Mouse (Mus musculus): ENCODE data around the gene Nfam1. TPM values are rescaled to one million over a fixed set of nuclear protein-coding genes. Genes with fewer than 3 reads are reported as not detected.

The Nfam1 gene
- total and polyA plus RNA-seq, 3 experiments: 0.04 to 0.81 (median 0.20) TPM

GRCm38 (mm10) chr15:82959151-82959550 is 74.0 kb downstream of the Nfam1 start:
- Histone ChIP-seq H3K4me1 (ENCODE audit: control insufficient read depth in 1 of 2, insufficient read depth in 2 of 2) (peaks cover 6 to 60% of the 10 kb centered on the region in 2 experiments), H3K36me3 (replicated peaks in 1 of 2; ENCODE audit: control insufficient read depth in 1 of 2, insufficient read depth in 1 of 2, low read length in 1 of 2) (no peaks in the 10 kb centered on the region), H3K4me3 (replicated peaks in 1 of 3; ENCODE audit: low read depth in 2 of 3, low read length in 2 of 3, poor library complexity in 1 of 3) (no peak overlapping the region), H3K4me2 (ENCODE audit: insufficient read depth, low read depth, poor library complexity, severe bottlenecking) (no peak overlapping the region), H3K79me2 (replicated peaks; ENCODE audit: control insufficient read depth, extremely low read depth, insufficient read depth, poor library complexity, severe bottlenecking) (no peaks in the 10 kb centered on the region), H3K27me3 (replicated peaks) (peaks cover 12% of the 10 kb centered on the region), H3K27ac (ENCODE audit: insufficient read depth, low read depth) (no peak overlapping the region), H3K9ac (ENCODE audit: insufficient read depth, low read depth) (no peak overlapping the region), H3K9me3 (replicated peaks; ENCODE audit: low read length) (no peaks in the 10 kb centered on the region)
- in situ Hi-C loops (cut with MboI; ENCODE audit: low pct_ligation_motif_present, low pct_unique_long_range_greater_than_20kb, low sequenced_read_pairs) (loop anchor here (5.0 kb wide), 1 partner anchor 42 kb away; no protein-coding TSS in a partner anchor), dilution Hi-C loops (cut with MboI; ENCODE audit: extremely low pct_ligation_motif_present, extremely low pct_unique_long_range_greater_than_20kb, low sequenced_read_pairs) (no loop called here)
- DNase-seq (ENCODE audit: extremely low read depth): no peak
- no peak for TF ChIP-seq RAD21 (IDR thresholded peaks at IDR 0.05; ENCODE audit: low read depth, low read length)
- TF ChIP-seq USF2 (conservative IDR thresholded peaks at IDR 0.05; ENCODE audit: low read depth, low read length): no peak
- no peak for TF ChIP-seq GABPA (IDR thresholded peaks at IDR 0.05; ENCODE audit: insufficient replicate concordance, low read depth, low read length)
- TF ChIP-seq ZC3H11A (IDR thresholded peaks at IDR 0.05; ENCODE audit: low read depth, low read length): no peak
- TF ChIP-seq NELFE (IDR thresholded peaks at IDR 0.05; ENCODE audit: low read depth, low read length): no peak
- no peak for TF ChIP-seq MEF2A (IDR thresholded peaks at IDR 0.05; ENCODE audit: borderline replicate concordance, low read depth, low read length)
- TF ChIP-seq ZNF384 (IDR thresholded peaks at IDR 0.05; ENCODE audit: low read depth, low read length): no peak
- no peak for TF ChIP-seq PAX5 (IDR thresholded peaks at IDR 0.05; ENCODE audit: low read length)
- TF ChIP-seq UBTF (IDR thresholded peaks at IDR 0.05; ENCODE audit: low read depth, low read length): no peak
- no peak for TF ChIP-seq IRF4 (IDR thresholded peaks at IDR 0.05; ENCODE audit: low read depth, low read length)
- TF ChIP-seq BHLHE40 (IDR thresholded peaks at IDR 0.05; ENCODE audit: low read depth, low read length): no peak
- TF ChIP-seq RCOR1 (conservative IDR thresholded peaks at IDR 0.05; ENCODE audit: low read depth, low read length): no peak
- TF ChIP-seq ETS1 (conservative IDR thresholded peaks at IDR 0.05; ENCODE audit: low read depth, low read length): no peak
- no peak for TF ChIP-seq POLR2AphosphoS2 (IDR thresholded peaks at IDR 0.05; ENCODE audit: low read depth, low read length)
- TF ChIP-seq MAFK (IDR thresholded peaks at IDR 0.05; ENCODE audit: insufficient replicate concordance, low read length): no peak
- TF ChIP-seq USF1 (IDR thresholded peaks at IDR 0.05; ENCODE audit: low read depth, low read length): no peak
- TF ChIP-seq TCF12 (IDR thresholded peaks at IDR 0.05; ENCODE audit: low read depth, low read length): no peak
- no peak for TF ChIP-seq CHD1 (IDR thresholded peaks at IDR 0.05; ENCODE audit: low read depth, low read length)
- no peak for TF ChIP-seq POLR2A (IDR thresholded peaks at IDR 0.05; ENCODE audit: low read depth, low read length)
- TF ChIP-seq HCFC1 (IDR thresholded peaks at IDR 0.05; ENCODE audit: low read depth, low read length): no peak

GRCm38 (mm10) chr15:82958253-82958701 is 74.8 kb downstream of the Nfam1 start:
- Histone ChIP-seq H3K27me3 (replicated peaks) (peaks cover 12% of the 10 kb centered on the region), H3K9me3 (replicated peaks; ENCODE audit: low read length) (no peaks in the 10 kb centered on the region), H3K4me1 (ENCODE audit: control insufficient read depth in 1 of 2, insufficient read depth in 2 of 2) (peaks cover 6 to 59% of the 10 kb centered on the region in 2 experiments; a peak in 3 of 4 replicates), H3K79me2 (replicated peaks; ENCODE audit: control insufficient read depth, extremely low read depth, insufficient read depth, poor library complexity, severe bottlenecking) (no peaks in the 10 kb centered on the region), H3K9ac (ENCODE audit: insufficient read depth, low read depth) (no peak overlapping the region), H3K4me3 (replicated peaks in 1 of 3; ENCODE audit: low read depth in 2 of 3, low read length in 2 of 3, poor library complexity in 1 of 3) (no peak overlapping the region), H3K4me2 (ENCODE audit: insufficient read depth, low read depth, poor library complexity, severe bottlenecking) (no peak overlapping the region), H3K27ac (ENCODE audit: insufficient read depth, low read depth) (no peak overlapping the region), H3K36me3 (replicated peaks in 1 of 2; ENCODE audit: control insufficient read depth in 1 of 2, insufficient read depth in 1 of 2, low read length in 1 of 2) (peaks cover 0 to 4% of the 10 kb centered on the region in 2 experiments)
- TF ChIP-seq MAX (IDR thresholded peaks at IDR 0.05; ENCODE audit: low read length) (no peak), EP300 (IDR thresholded peaks at IDR 0.05; ENCODE audit: low read length) (no peak), HCFC1 (IDR thresholded peaks at IDR 0.05; ENCODE audit: low read depth, low read length) (no peak), KAT2A (IDR thresholded peaks at IDR 0.05; ENCODE audit: insufficient replicate concordance, low read length) (no peak), POLR2AphosphoS2 (IDR thresholded peaks at IDR 0.05; ENCODE audit: low read depth, low read length) (no peak)
- dilution Hi-C loops (cut with MboI; ENCODE audit: extremely low pct_ligation_motif_present, extremely low pct_unique_long_range_greater_than_20kb, low sequenced_read_pairs) (no loop called here), in situ Hi-C loops (cut with MboI; ENCODE audit: low pct_ligation_motif_present, low pct_unique_long_range_greater_than_20kb, low sequenced_read_pairs) (loop anchor here (5.0 kb wide), 1 partner anchor 41 kb away; no protein-coding TSS in a partner anchor)
- DNase-seq (ENCODE audit: extremely low read depth): no peak
